Mouse (Mus musculus): Measurements from ENCODE around the gene Ptn.

DNA sequence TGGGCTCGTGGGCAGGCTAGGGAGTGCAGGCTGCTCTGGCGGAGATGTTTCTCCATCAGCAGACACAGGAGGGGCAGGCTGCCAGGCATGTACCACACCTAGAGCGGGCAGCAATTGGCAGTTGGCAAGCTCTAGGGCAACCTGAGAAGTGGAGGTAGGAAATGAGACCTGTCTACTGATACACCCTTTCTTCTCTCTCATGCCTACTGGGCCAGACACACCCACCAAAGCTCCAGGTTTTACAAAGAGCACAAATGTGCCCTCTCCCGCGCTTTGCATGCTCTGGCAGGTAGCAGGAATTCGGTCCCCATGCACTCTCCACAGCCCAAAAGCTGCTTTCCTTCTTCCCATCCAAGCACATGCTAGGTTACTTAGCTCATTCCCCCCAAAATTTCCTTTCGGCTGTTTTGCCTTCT lies 701 bp downstream of the Ptn start:
- TF ChIP-seq POLR2A (IDR thresholded peaks at IDR 0.05; ENCODE audit: extremely low read depth, insufficient read depth, low read length) (no peak), CTCF (IDR thresholded peaks at IDR 0.05; ENCODE audit: low read depth, low read length) (no peak)
